Mouse (Mus musculus): ENCODE data around the gene Galnt7. TPM values are rescaled to one million over a fixed set of nuclear protein-coding genes. Genes with fewer than 3 reads are reported as not detected.

Gene Galnt7
- 25.5 and 26.7 TPM in 2 replicates for total RNA-seq (2012; rRNA removed)
- 32.7 and 37.6 TPM in 2 replicates for total RNA-seq (2014; rRNA removed)
- polyA plus RNA-seq (2012; ENCODE audit: insufficient read length, low read depth) = 33.5 and 37.3 TPM in 2 replicates

DNA sequence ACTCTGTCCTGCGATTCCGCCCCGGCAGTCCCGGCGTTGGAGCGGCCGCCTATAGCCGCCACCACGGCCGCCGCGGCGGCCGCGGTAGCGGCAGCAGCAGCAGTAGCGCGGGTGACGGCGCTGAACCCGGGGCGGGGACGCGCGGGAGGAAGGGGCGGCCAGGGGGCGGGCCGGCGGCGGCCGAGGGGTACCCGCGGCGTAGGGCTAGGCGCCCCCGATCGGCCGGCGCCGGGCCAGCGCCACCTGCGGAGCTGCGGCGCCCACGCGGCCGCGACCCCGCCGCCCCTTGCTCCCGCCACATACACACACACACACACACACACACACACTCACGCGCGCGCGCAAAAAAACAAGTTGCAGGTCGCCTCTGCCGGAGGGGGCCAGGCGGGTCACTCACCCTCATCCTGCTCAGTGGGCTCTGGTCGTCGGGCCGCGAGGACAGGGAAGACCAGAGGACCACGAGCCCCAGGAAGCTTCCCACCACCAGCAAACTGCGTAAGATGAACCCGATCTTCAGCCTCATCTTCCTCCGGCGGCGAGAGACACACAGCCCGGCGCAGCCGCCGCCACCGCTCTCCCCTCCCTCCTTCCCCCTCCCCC, at the start of gene Galnt7:
TSS of gene Galnt7 (minus strand) at position 577 of the 600 bp plus-strand sequence.
- in situ Hi-C loops (cut with MboI; ENCODE audit: low pct_ligation_motif_present, low pct_unique_long_range_greater_than_20kb, low sequenced_read_pairs) = no loop called here
- H3K9me3 ChIP-seq (replicated peaks; ENCODE audit: low read length) = no peaks in the 10 kb centered on the region
- peaks cover 25% of the 10 kb centered on the region for H3K79me2 ChIP-seq (replicated peaks; ENCODE audit: control insufficient read depth, extremely low read depth, insufficient read depth, poor library complexity, severe bottlenecking)
- peak within 1 kb of the TSS; percentile 71 to 85 (median 83) for H3K4me3 ChIP-seq (replicated peaks in 1 of 3; ENCODE audit: low read depth in 2 of 3, low read length in 2 of 3, poor library complexity in 1 of 3)
- H3K4me2 ChIP-seq (ENCODE audit: insufficient read depth, low read depth, poor library complexity, severe bottlenecking) = peak within 1 kb of the TSS; percentile 97
- TF ChIP-seq MAX (IDR thresholded peaks at IDR 0.05; ENCODE audit: low read length) = no peak
- no peak for TF ChIP-seq JUND (conservative IDR thresholded peaks at IDR 0.05; ENCODE audit: low read depth, low read length)
- no peak for TF ChIP-seq ZNF384 (IDR thresholded peaks at IDR 0.05; ENCODE audit: low read depth, low read length)
- 0 out of 2 replicates have a peak, but pooled peaks have one; percentile 16 for TF ChIP-seq BHLHE40 (IDR thresholded peaks at IDR 0.05; ENCODE audit: low read depth, low read length)
- no peak for TF ChIP-seq ZC3H11A (IDR thresholded peaks at IDR 0.05; ENCODE audit: low read depth, low read length)
- TF ChIP-seq MAZ (IDR thresholded peaks at IDR 0.05; ENCODE audit: low read depth, low read length) = no peak
- TF ChIP-seq IRF4 (IDR thresholded peaks at IDR 0.05; ENCODE audit: low read depth, low read length) = no peak
- no peak for TF ChIP-seq POLR2AphosphoS2 (IDR thresholded peaks at IDR 0.05; ENCODE audit: low read depth, low read length)
- TF ChIP-seq USF2 (conservative IDR thresholded peaks at IDR 0.05; ENCODE audit: low read depth, low read length) = no peak
- TF ChIP-seq CTCF (conservative IDR thresholded peaks at IDR 0.05 in 1 of 2, IDR thresholded peaks at IDR 0.05 in 1 of 2; ENCODE audit: low read depth in 2 of 2, low read length in 2 of 2) = 0 out of 4 replicates have a peak, but pooled peaks of 1 of the 2 experiments have one; percentile 4
- no peak for TF ChIP-seq JUN (IDR thresholded peaks at IDR 0.05; ENCODE audit: insufficient read depth, low read depth, low read length)
- no peak for TF ChIP-seq PAX5 (IDR thresholded peaks at IDR 0.05; ENCODE audit: low read length)
- no peak for TF ChIP-seq MEF2A (IDR thresholded peaks at IDR 0.05; ENCODE audit: borderline replicate concordance, low read depth, low read length)
- peak; percentile 45; the same call in 1 of the 2 replicates for TF ChIP-seq NRF1 (IDR thresholded peaks at IDR 0.05; ENCODE audit: low read depth, low read length)
- no peak for TF ChIP-seq CHD1 (IDR thresholded peaks at IDR 0.05; ENCODE audit: low read depth, low read length)
- TF ChIP-seq HCFC1 (IDR thresholded peaks at IDR 0.05; ENCODE audit: low read depth, low read length) = no peak
- no peak for TF ChIP-seq UBTF (IDR thresholded peaks at IDR 0.05; ENCODE audit: low read depth, low read length)
- TF ChIP-seq RCOR1 (conservative IDR thresholded peaks at IDR 0.05; ENCODE audit: low read depth, low read length) = no peak
- no peak for TF ChIP-seq KAT2A (IDR thresholded peaks at IDR 0.05; ENCODE audit: insufficient replicate concordance, low read length)
- peak; percentile 68 for TF ChIP-seq NELFE (IDR thresholded peaks at IDR 0.05; ENCODE audit: low read depth, low read length)
- TF ChIP-seq EP300 (IDR thresholded peaks at IDR 0.05; ENCODE audit: low read length) = no peak
- TF ChIP-seq ETS1 (conservative IDR thresholded peaks at IDR 0.05; ENCODE audit: low read depth, low read length) = no peak
- TF ChIP-seq ELF1 (IDR thresholded peaks at IDR 0.05; ENCODE audit: low read depth, low read length) = no peak; the same call in 1 of the 2 replicates
- peak; percentile 65; the same call in 1 of the 2 replicates for TF ChIP-seq ZMIZ1 (IDR thresholded peaks at IDR 0.05; ENCODE audit: low read depth, low read length)
- no peak for TF ChIP-seq SMC3 (IDR thresholded peaks at IDR 0.05; ENCODE audit: low read depth, low read length)
- TF ChIP-seq TBP (conservative IDR thresholded peaks at IDR 0.05; ENCODE audit: low read depth, low read length) = no peak
- no peak for TF ChIP-seq CHD2 (IDR thresholded peaks at IDR 0.05; ENCODE audit: low read length)
- no peak for TF ChIP-seq GABPA (IDR thresholded peaks at IDR 0.05; ENCODE audit: insufficient replicate concordance, low read depth, low read length)
- peak; percentile 30; the same call in 1 of the 2 replicates for TF ChIP-seq TCF12 (IDR thresholded peaks at IDR 0.05; ENCODE audit: low read depth, low read length)
- TF ChIP-seq SIN3A (IDR thresholded peaks at IDR 0.05; ENCODE audit: low read length) = 0 out of 2 replicates have a peak, but pooled peaks have one; percentile 48
- no peak; the same call in 1 of the 2 replicates for TF ChIP-seq MXI1 (IDR thresholded peaks at IDR 0.05; ENCODE audit: low read depth, low read length)
- no peak for TF ChIP-seq MYC (IDR thresholded peaks at IDR 0.05; ENCODE audit: low read depth, low read length)
- TF ChIP-seq E2F4 (IDR thresholded peaks at IDR 0.05; ENCODE audit: insufficient replicate concordance, low read depth, low read length) = no peak
- no peak for TF ChIP-seq RAD21 (IDR thresholded peaks at IDR 0.05; ENCODE audit: low read depth, low read length)
- no peak for TF ChIP-seq ZKSCAN1 (IDR thresholded peaks at IDR 0.05; ENCODE audit: borderline replicate concordance, low read depth, low read length)
- no peak for TF ChIP-seq USF1 (IDR thresholded peaks at IDR 0.05; ENCODE audit: low read depth, low read length)
- TF ChIP-seq POLR2A (IDR thresholded peaks at IDR 0.05; ENCODE audit: low read depth, low read length) = peak; percentile 75
- no peak for TF ChIP-seq MAFK (IDR thresholded peaks at IDR 0.05; ENCODE audit: insufficient replicate concordance, low read length)
- peak within 1 kb of the TSS; percentile 89 for H3K27ac ChIP-seq (ENCODE audit: insufficient read depth, low read depth)
- H3K9ac ChIP-seq (ENCODE audit: insufficient read depth, low read depth) = peak within 1 kb of the TSS; percentile 96
- dilution Hi-C loops (cut with MboI; ENCODE audit: extremely low pct_ligation_motif_present, extremely low pct_unique_long_range_greater_than_20kb, low sequenced_read_pairs) = no loop called here
- peaks cover 0 to 7% of the 10 kb centered on the region in 2 experiments for H3K36me3 ChIP-seq (replicated peaks in 1 of 2; ENCODE audit: control insufficient read depth in 1 of 2, insufficient read depth in 1 of 2, low read length in 1 of 2)
- peaks cover 7 to 43% of the 10 kb centered on the region in 2 experiments; a peak in 3 of 4 replicates for H3K4me1 ChIP-seq (ENCODE audit: control insufficient read depth in 1 of 2, insufficient read depth in 2 of 2)
- DNase-seq (ENCODE audit: extremely low read depth) = peak; percentile 47
- no peaks in the 10 kb centered on the region for H3K27me3 ChIP-seq (replicated peaks)

Data from CH12.LX (cell line).